In the genomic region with DNA sequence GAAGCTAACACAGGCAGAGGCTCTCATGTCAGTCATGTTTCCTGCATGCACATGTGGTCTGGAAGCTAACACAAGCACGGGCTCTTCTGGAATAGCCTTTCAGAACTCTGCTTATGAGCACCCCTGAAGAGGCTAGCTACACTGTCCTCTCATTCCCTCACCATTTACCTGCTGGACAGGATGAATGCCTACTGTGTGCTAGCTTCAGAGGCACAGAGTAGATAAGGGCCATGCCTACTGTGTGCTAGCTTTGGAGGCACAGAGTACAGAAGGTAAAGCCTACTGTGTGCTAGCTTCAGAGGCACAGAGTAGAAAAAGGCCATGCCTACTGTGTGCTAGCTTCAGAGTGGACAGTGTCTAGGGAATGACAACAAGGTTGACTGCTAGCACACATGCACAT, we compare ENCODE assay signal across 23 mouse cellular contexts. TPM values are rescaled to one million over a fixed set of nuclear protein-coding genes. Genes with fewer than 3 reads are reported as not detected.
DNase-seq lines count a peak whose midpoint lies in the region; ATAC-seq and TF ChIP-seq lines count a peak whose summit lies in the region.
"Had no signal": no experiment of that assay in that cellular context is flagged by ENCODE, and none has a peak within 500 bp of the region (broad histone marks: within the 10 kb centered on the region; RNA-seq: fewer than 3 reads in every experiment).

No protein-coding gene starts in this region.

- intact Hi-C loops in heart, postnatal 36 days (cut with DNase I), result no loop called here

- no peak for TF ChIP-seq RAD21 in MEL (IDR thresholded peaks at IDR 0.05; ENCODE audit: low read depth, low read length)

- 79% methylated on average over 1 of the region's 1 CpGs for WGBS in heart, embryonic 10.5 days
- WGBS in intestine, postnatal 0 days, result 71% methylated on average over 1 of the region's 1 CpGs

- no peak overlapping the region for H3K9ac ChIP-seq in MEL (ENCODE audit: control insufficient read depth, low read depth, low read length, poor library complexity, severe bottlenecking)
- H3K9ac ChIP-seq in intestine, postnatal 0 days (ENCODE audit: low read depth, low read length), result no peak overlapping the region
- H3K9ac ChIP-seq: embryonic facial prominence, embryonic 13.5 days; embryonic facial prominence, embryonic 15.5 days; forebrain, embryonic 12.5 days had no signal

- no peak overlapping the region for H3K4me3 ChIP-seq in heart, embryonic 10.5 days
- peak overlapping the region; percentile 38 for H3K4me3 ChIP-seq in megakaryocyte, embryonic 14.5 days (replicated peaks)
- no peak overlapping the region for H3K4me3 ChIP-seq in MEL (ENCODE audit: control insufficient read depth in 1 of 2, insufficient read depth in 1 of 2, low read depth in 2 of 2, low read length in 2 of 2)
- no peak overlapping the region for H3K4me3 ChIP-seq in intestine, postnatal 0 days (ENCODE audit: low read depth, low read length)
- H3K4me3 ChIP-seq: embryonic facial prominence, embryonic 13.5 days; embryonic facial prominence, embryonic 15.5 days; erythroblast, embryonic 14.5 days; forebrain, embryonic 10.5 days; forebrain, embryonic 12.5 days had no signal

- no peaks in the 10 kb centered on the region for H3K36me3 ChIP-seq in heart, embryonic 10.5 days
- H3K36me3 ChIP-seq in megakaryocyte, embryonic 14.5 days (replicated peaks; ENCODE audit: low read length), result no peaks in the 10 kb centered on the region
- no peaks in the 10 kb centered on the region for H3K36me3 ChIP-seq in MEL (ENCODE audit: control insufficient read depth in 1 of 2, insufficient read depth in 2 of 2, low read length in 2 of 2)
- H3K36me3 ChIP-seq in intestine, postnatal 0 days (ENCODE audit: control insufficient read depth, insufficient read depth), result no peaks in the 10 kb centered on the region
- H3K36me3 ChIP-seq: embryonic facial prominence, embryonic 13.5 days; embryonic facial prominence, embryonic 15.5 days; forebrain, embryonic 10.5 days; forebrain, embryonic 12.5 days; G1E had no signal

- H3K27me3 ChIP-seq in heart, embryonic 10.5 days (ENCODE audit: insufficient read depth, poor library complexity, severe bottlenecking), result no peaks in the 10 kb centered on the region
- peaks cover 3% of the 10 kb centered on the region for H3K27me3 ChIP-seq in megakaryocyte, embryonic 14.5 days (replicated peaks)
- no peaks in the 10 kb centered on the region for H3K27me3 ChIP-seq in MEL (ENCODE audit: control insufficient read depth in 1 of 2, insufficient read depth in 2 of 2, low read length in 2 of 2)
- no peaks in the 10 kb centered on the region for H3K27me3 ChIP-seq in intestine, postnatal 0 days (replicated peaks; ENCODE audit: control insufficient read depth, insufficient read depth, low read length)
- H3K27me3 ChIP-seq: embryonic facial prominence, embryonic 13.5 days; embryonic facial prominence, embryonic 15.5 days; forebrain, embryonic 12.5 days had no signal

- no peak for ATAC-seq in megakaryocyte, adult 5-6 weeks (ENCODE audit: poor library complexity, severe bottlenecking)
- no peak for ATAC-seq in intestine, postnatal 0 days
- ATAC-seq: forebrain, embryonic 14.5 days; forebrain, embryonic 16.5 days had no signal

- H3K4me2 ChIP-seq in intestine, postnatal 0 days (replicated peaks; ENCODE audit: low read depth), result no peak overlapping the region
- H3K4me2 ChIP-seq: embryonic facial prominence, embryonic 13.5 days; embryonic facial prominence, embryonic 15.5 days; forebrain, embryonic 12.5 days had no signal

- no peaks in the 10 kb centered on the region for H3K79me2 ChIP-seq in MEL (ENCODE audit: control insufficient read depth, insufficient read depth, low read length, poor library complexity)

- TF ChIP-seq CTCF in MEL (IDR thresholded peaks at IDR 0.05 in 2 of 3, conservative IDR thresholded peaks at IDR 0.05 in 1 of 3; ENCODE audit: control insufficient read depth in 1 of 3, insufficient read depth in 1 of 3, low read depth in 2 of 3, low read length in 3 of 3, poor library complexity in 1 of 3, severe bottlenecking in 1 of 3), result no peak
- TF ChIP-seq CTCF in intestine, postnatal 0 days (IDR thresholded peaks at IDR 0.05; ENCODE audit: low read depth), result no peak

- TF ChIP-seq POLR2A in MEL (IDR thresholded peaks at IDR 0.05; ENCODE audit: control insufficient read depth in 1 of 2, insufficient read depth in 1 of 2, low read depth in 1 of 2, low read length in 2 of 2, poor library complexity in 1 of 2), result no peak

- H3K9me3 ChIP-seq in heart, embryonic 10.5 days, result no peaks in the 10 kb centered on the region
- no peaks in the 10 kb centered on the region for H3K9me3 ChIP-seq in megakaryocyte, embryonic 14.5 days
- H3K9me3 ChIP-seq in MEL (replicated peaks; ENCODE audit: insufficient read depth, low read length), result no peaks in the 10 kb centered on the region
- H3K9me3 ChIP-seq in intestine, postnatal 0 days (ENCODE audit: control insufficient read depth), result no peaks in the 10 kb centered on the region
- H3K9me3 ChIP-seq: embryonic facial prominence, embryonic 13.5 days; embryonic facial prominence, embryonic 15.5 days; forebrain, embryonic 10.5 days; forebrain, embryonic 12.5 days; G1E had no signal

- TF ChIP-seq EP300 in MEL (IDR thresholded peaks at IDR 0.05; ENCODE audit: low read depth in 1 of 2, low read length in 2 of 2), result no peak

- peak; percentile 55 for DNase-seq in heart, embryonic 10.5 days (ENCODE audit: low spot score)
- DNase-seq in heart, postnatal 36 days, result no peak
- DNase-seq in MEL (ENCODE audit: low read depth, low spot score), result no peak
- DNase-seq: adrenal gland, adult 2 months; adrenal gland, postnatal 14 days; adrenal gland, postnatal 36 days; cerebellum, adult 11-12 months; cerebellum, adult 2 months; cerebellum, adult 9-10 months; cerebellum, postnatal 10 days; cerebellum, postnatal 25 days had no signal

- no peak overlapping the region for H3K27ac ChIP-seq in heart, embryonic 10.5 days
- H3K27ac ChIP-seq in MEL (ENCODE audit: control insufficient read depth, low read depth, low read length), result no peak overlapping the region
- H3K27ac ChIP-seq in intestine, postnatal 0 days (ENCODE audit: low read depth, low read length), result no peak overlapping the region
- H3K27ac ChIP-seq: embryonic facial prominence, embryonic 13.5 days; embryonic facial prominence, embryonic 15.5 days; forebrain, embryonic 10.5 days; forebrain, embryonic 12.5 days had no signal

- H3K4me1 ChIP-seq in heart, embryonic 10.5 days, result no peaks in the 10 kb centered on the region
- H3K4me1 ChIP-seq in megakaryocyte, embryonic 14.5 days, result peaks cover 28% of the 10 kb centered on the region
- H3K4me1 ChIP-seq in MEL (ENCODE audit: control insufficient read depth in 1 of 2, insufficient read depth in 2 of 2, low read length in 2 of 2), result peaks cover 0 to 4% of the 10 kb centered on the region in 2 experiments; a peak in 2 of 4 replicates
- no peaks in the 10 kb centered on the region for H3K4me1 ChIP-seq in intestine, postnatal 0 days (replicated peaks; ENCODE audit: control insufficient read depth, insufficient read depth, low read length)
- H3K4me1 ChIP-seq: embryonic facial prominence, embryonic 13.5 days; embryonic facial prominence, embryonic 15.5 days; forebrain, embryonic 10.5 days; forebrain, embryonic 12.5 days had no signal

TF ChIP-seq in MEL, 35 proteins besides CTCF, POLR2A, EP300 and RAD21:
- TF ChIP-seq GATA1 (IDR thresholded peaks at IDR 0.05; ENCODE audit: low read depth, low read length) (no peak), ZKSCAN1 (IDR thresholded peaks at IDR 0.05; ENCODE audit: low read depth, low read length) (peak; percentile 89)
TF ChIP-seq in MEL: peak in this region for 1.

RNA-seq across cellular contexts. Expression of a gene that starts 7.8 kb away (rescaled TPM):
- 0.15 and 0.21 TPM in 2 replicates for polyA plus RNA-seq in heart, embryonic 10.5 days (2016; fragmentation: Nextera tagmentation; extraction: Ambion mirVana)
- not detected for total RNA-seq in heart, postnatal 36 days (2021)
- 0.76 TPM in 1 of 2 replicates, not detected in the other for polyA plus RNA-seq in megakaryocyte, embryonic 14.5 days (2012; ENCODE audit: insufficient read depth, low replicate concordance)
- total RNA-seq in megakaryocyte, adult 5-6 weeks (2015), result not detected in 2 replicates
- total RNA-seq in megakaryocyte, adult 5-6 weeks (2017), result 0.22 TPM in 1 of 2 replicates, not detected in the other
- total RNA-seq in MEL (2012; rRNA removed), result not detected in 2 replicates
- polyA plus RNA-seq in MEL (2012; ENCODE audit: insufficient read depth in 1 of 2, insufficient read length in 2 of 2, low read depth in 1 of 2, low replicate concordance in 2 of 2, missing spikeins in 1 of 2), result not detected
- not detected in 2 replicates for polyA plus RNA-seq in intestine, postnatal 0 days (2015; fragmentation: Nextera tagmentation; extraction: Ambion mirVana)
- total RNA-seq: adrenal gland, adult 2 months; adrenal gland, postnatal 36 days had no signal
- polyA plus RNA-seq: adrenal gland, adult 2 months; C2C12; erythroblast, embryonic 14.5 days; G1E had no signal

RNA-seq across cellular contexts. Expression of a gene that starts 8.1 kb away (rescaled TPM):
- polyA plus RNA-seq in heart, embryonic 10.5 days (2016; fragmentation: Nextera tagmentation; extraction: Ambion mirVana), result 0.89 and 2.3 TPM in 2 replicates
- total RNA-seq in heart, postnatal 36 days (2021), result not detected
- polyA plus RNA-seq in megakaryocyte, embryonic 14.5 days (2012; ENCODE audit: insufficient read depth, low replicate concordance), result 0.43 TPM in 1 of 2 replicates, not detected in the other
- total RNA-seq in megakaryocyte, adult 5-6 weeks (2015), result not detected in 2 replicates
- total RNA-seq in megakaryocyte, adult 5-6 weeks (2017), result not detected in 2 replicates
- total RNA-seq in MEL (2012; rRNA removed), result 0.04 TPM in 1 of 2 replicates, not detected in the other
- polyA plus RNA-seq in MEL (2012; ENCODE audit: insufficient read depth in 1 of 2, insufficient read length in 2 of 2, low read depth in 1 of 2, low replicate concordance in 2 of 2, missing spikeins in 1 of 2), result not detected
- 0.85 and 2.0 TPM in 2 replicates for polyA plus RNA-seq in intestine, postnatal 0 days (2015; fragmentation: Nextera tagmentation; extraction: Ambion mirVana)
- polyA plus RNA-seq: erythroblast, embryonic 14.5 days; G1E had no signal
